Mouse (Mus musculus): ENCODE results near the gene Ubac1. TPM values are rescaled to one million over a fixed set of nuclear protein-coding genes. Genes with fewer than 3 reads are reported as not detected.

Ubac1 gene
- polyA plus RNA-seq, 2 experiments from 2014 or later, result 10.2 to 11.8 TPM

DNA sequence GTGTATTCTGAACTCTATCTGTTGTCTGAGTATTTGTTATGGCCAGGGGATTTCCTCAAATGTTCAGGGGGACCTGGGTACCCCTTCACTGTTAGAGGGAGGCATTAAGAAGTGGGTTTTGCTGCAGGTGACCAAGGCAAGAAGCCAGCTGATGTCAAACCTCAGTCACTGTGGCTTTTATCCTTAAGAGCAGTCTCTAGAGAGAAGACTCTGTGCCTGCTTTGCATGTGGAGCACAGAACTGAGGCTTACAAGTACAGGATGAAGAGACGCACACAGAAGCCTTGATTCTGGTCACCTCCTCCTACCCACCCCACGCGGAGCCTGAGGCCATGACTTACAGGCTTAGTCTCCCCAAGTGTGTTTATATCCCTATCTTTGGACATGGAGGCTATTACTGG, 72.3 kb downstream of the Ubac1 start:
- no peak for ATAC-seq

Other genes with a start within 250 kb of the Ubac1 start
- not detected for gene Lcn11, start 244.7 kb downstream of the Ubac1 start, polyA plus RNA-seq (2017; shearing (Covaris generic))
- gene Gm13539, start 239.5 kb downstream of the Ubac1 start, polyA plus RNA-seq (2017; shearing (Covaris generic)), result not detected
- not detected for gene Glt6d1, start 205.9 kb downstream of the Ubac1 start, polyA plus RNA-seq (2017; shearing (Covaris generic))
- gene Lcn9, start 198.6 kb downstream of the Ubac1 start, polyA plus RNA-seq (2017; shearing (Covaris generic)), result not detected
- gene Sohlh1, start 174.5 kb downstream of the Ubac1 start, polyA plus RNA-seq (2017; shearing (Covaris generic)), result under 1 TPM in 1 of 2 experiments, not detected in 1; 0.58 TPM
- under 1 TPM; 0.05 to 0.24 TPM for gene Kcnt1, start 158.0 kb downstream of the Ubac1 start, polyA plus RNA-seq (2017; shearing (Covaris generic))
- gene Camsap1, start 38.5 kb downstream of the Ubac1 start, polyA plus RNA-seq (2017; shearing (Covaris generic)), result 1 to 10 TPM; 6.0 to 9.7 TPM
- gene Nacc2, start 101.5 kb upstream of the Ubac1 start, polyA plus RNA-seq (2017; shearing (Covaris generic)), result under 1 TPM; 0.44 to 0.75 TPM
- not detected for gene Lhx3, start 186.5 kb upstream of the Ubac1 start, polyA plus RNA-seq (2017; shearing (Covaris generic))
- 1 to 10 TPM; 2.0 to 2.1 TPM for gene Qsox2, start 215.8 kb upstream of the Ubac1 start, polyA plus RNA-seq (2017; shearing (Covaris generic))